Mouse (Mus musculus): ENCODE measurements around the gene Prdm9. TPM values are rescaled to one million over a fixed set of nuclear protein-coding genes. Genes with fewer than 3 reads are reported as not detected.

Gene Prdm9
- total and polyA plus RNA-seq, 2 experiments from 2014 or later, result 0.22 to 1.1 TPM

- no peak for ATAC-seq (ENCODE audit: low FRiP score)
- H3K4me3 ChIP-seq (ENCODE audit: low read depth, low read length), result peak overlapping the region; percentile 47
- DNase-seq (ENCODE audit: low spot score), result no peak
- no peaks in the 10 kb centered on the region for H3K36me3 ChIP-seq (ENCODE audit: insufficient read depth, low read length)
- no peaks in the 10 kb centered on the region for H3K9me3 ChIP-seq (ENCODE audit: low read length)
- no peak overlapping the region for H3K27ac ChIP-seq (ENCODE audit: low read depth, low read length)
- no peaks in the 10 kb centered on the region for H3K27me3 ChIP-seq (ENCODE audit: insufficient read depth, low read length)
- H3K9ac ChIP-seq (replicated peaks; ENCODE audit: low read length, poor library complexity, severe bottlenecking), result 0 out of 2 replicates have a peak overlapping the region, but pooled peaks have one; percentile 39
- H3K4me1 ChIP-seq (ENCODE audit: insufficient read depth, low read length), result no peaks in the 10 kb centered on the region
- WGBS, result 18% methylated on average over 8 of the region's 8 CpGs
- H3K4me2 ChIP-seq (ENCODE audit: low read depth, low read length, poor library complexity, severe bottlenecking), result peak overlapping the region; percentile 98
- TF ChIP-seq CTCF (IDR thresholded peaks at IDR 0.05), result no peak
Observed at GRCm38 (mm10) chr17:15535943-15536342, 28.2 kb downstream of the Prdm9 start.

GRCm38 (mm10) chr17:15535162-15535800 lies 28.9 kb downstream of the Prdm9 start:
- Histone ChIP-seq H3K9ac (replicated peaks; ENCODE audit: low read length, poor library complexity, severe bottlenecking) (no peak overlapping the region), H3K4me2 (ENCODE audit: low read depth, low read length, poor library complexity, severe bottlenecking) (no peak overlapping the region), H3K9me3 (ENCODE audit: low read length) (no peaks in the 10 kb centered on the region), H3K4me1 (ENCODE audit: insufficient read depth, low read length) (no peaks in the 10 kb centered on the region), H3K27ac (ENCODE audit: low read depth, low read length) (no peak overlapping the region), H3K36me3 (ENCODE audit: insufficient read depth, low read length) (no peaks in the 10 kb centered on the region), H3K27me3 (ENCODE audit: insufficient read depth, low read length) (no peaks in the 10 kb centered on the region), H3K4me3 (ENCODE audit: low read depth, low read length) (no peak overlapping the region)
- no peak for ATAC-seq (ENCODE audit: low FRiP score)
- no peak for TF ChIP-seq CTCF (IDR thresholded peaks at IDR 0.05)
- WGBS, result 72% methylated on average over 11 of the region's 11 CpGs
- no peak for DNase-seq (ENCODE audit: low spot score)

DNA sequence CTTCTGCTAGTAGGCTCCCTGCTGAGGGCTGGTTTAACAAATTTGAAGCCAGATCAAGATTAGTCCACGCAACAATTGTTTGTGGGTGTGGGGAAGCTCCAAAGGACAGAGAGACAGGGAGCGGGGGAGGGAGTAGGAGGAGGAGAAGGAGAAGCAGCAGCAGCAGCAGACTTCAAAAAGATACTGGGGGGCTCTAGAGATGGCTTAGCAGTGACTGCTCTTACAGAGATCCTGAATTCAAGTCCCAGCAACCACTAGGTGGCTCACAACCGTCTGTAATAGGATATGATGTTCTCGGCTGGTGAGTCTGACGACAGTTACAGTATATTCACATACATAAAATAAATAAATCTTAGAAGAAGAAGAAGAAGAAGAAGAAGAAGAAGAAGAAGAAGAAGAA lies 34.0 kb downstream of the Prdm9 start:
- Histone ChIP-seq H3K36me3 (ENCODE audit: insufficient read depth, low read length) (no peaks in the 10 kb centered on the region), H3K9ac (replicated peaks; ENCODE audit: low read length, poor library complexity, severe bottlenecking) (no peak overlapping the region), H3K4me1 (ENCODE audit: insufficient read depth, low read length) (peaks cover 4% of the 10 kb centered on the region; the same call in 1 of the 2 replicates), H3K4me2 (ENCODE audit: low read depth, low read length, poor library complexity, severe bottlenecking) (no peak overlapping the region), H3K9me3 (ENCODE audit: low read length) (no peaks in the 10 kb centered on the region), H3K27me3 (ENCODE audit: insufficient read depth, low read length) (no peaks in the 10 kb centered on the region), H3K27ac (ENCODE audit: low read depth, low read length) (no peak overlapping the region), H3K4me3 (ENCODE audit: low read depth, low read length) (no peak overlapping the region)
- WGBS, result 0% methylated on average over 5 of the region's 5 CpGs
- DNase-seq (ENCODE audit: low spot score) (peak; percentile 74), ATAC-seq (ENCODE audit: low FRiP score) (no peak)
- peak; percentile 72 for TF ChIP-seq CTCF (IDR thresholded peaks at IDR 0.05)

- no peak overlapping the region for H3K4me2 ChIP-seq (ENCODE audit: low read depth, low read length, poor library complexity, severe bottlenecking)
- H3K9me3 ChIP-seq (ENCODE audit: low read length), result no peaks in the 10 kb centered on the region
- TF ChIP-seq CTCF (IDR thresholded peaks at IDR 0.05), result no peak
- H3K4me3 ChIP-seq (ENCODE audit: low read depth, low read length), result no peak overlapping the region
- peaks cover 6% of the 10 kb centered on the region; the same call in 1 of the 2 replicates for H3K36me3 ChIP-seq (ENCODE audit: insufficient read depth, low read length)
- no peaks in the 10 kb centered on the region for H3K27me3 ChIP-seq (ENCODE audit: insufficient read depth, low read length)
- ATAC-seq (ENCODE audit: low FRiP score), result no peak
- no peak overlapping the region for H3K9ac ChIP-seq (replicated peaks; ENCODE audit: low read length, poor library complexity, severe bottlenecking)
- WGBS, result 86% methylated on average over 2 of the region's 2 CpGs
- no peak for DNase-seq (ENCODE audit: low spot score)
- no peak overlapping the region for H3K27ac ChIP-seq (ENCODE audit: low read depth, low read length)
- H3K4me1 ChIP-seq (ENCODE audit: insufficient read depth, low read length), result peaks cover 4% of the 10 kb centered on the region; the same call in 1 of the 2 replicates
Observed at GRCm38 (mm10) chr17:15528887-15529286, 35.3 kb downstream of the Prdm9 start.

DNA sequence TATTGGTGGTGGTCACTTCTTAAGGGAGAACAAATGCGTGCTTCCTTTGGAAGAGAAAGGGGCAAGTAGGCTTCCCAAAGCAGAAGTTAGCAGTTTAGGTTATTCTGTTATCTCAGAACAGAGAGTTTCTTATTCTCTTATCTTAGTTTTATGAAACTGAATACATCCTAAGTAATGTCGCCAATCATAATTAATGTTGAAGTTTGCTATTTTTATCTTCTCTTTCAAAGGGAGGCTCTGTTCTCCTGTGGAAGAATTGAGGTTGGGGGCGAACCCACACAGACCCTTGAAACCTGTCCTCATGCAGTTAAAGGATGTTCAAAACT lies 36.4 kb downstream of the Prdm9 start:
- peaks cover 6% of the 10 kb centered on the region; the same call in 1 of the 2 replicates for H3K36me3 ChIP-seq (ENCODE audit: insufficient read depth, low read length)
- peak overlapping the region; percentile 80 for H3K4me2 ChIP-seq (ENCODE audit: low read depth, low read length, poor library complexity, severe bottlenecking)
- no peak overlapping the region for H3K27ac ChIP-seq (ENCODE audit: low read depth, low read length)
- WGBS, result 57% methylated on average over 3 of the region's 3 CpGs
- DNase-seq (ENCODE audit: low spot score), result no peak
- ATAC-seq (ENCODE audit: low FRiP score), result no peak
- H3K9ac ChIP-seq (replicated peaks; ENCODE audit: low read length, poor library complexity, severe bottlenecking), result peak overlapping the region; percentile 79; the same call in 1 of the 2 replicates
- H3K4me3 ChIP-seq (ENCODE audit: low read depth, low read length), result peak overlapping the region; percentile 88
- no peaks in the 10 kb centered on the region for H3K27me3 ChIP-seq (ENCODE audit: insufficient read depth, low read length)
- peaks cover 4% of the 10 kb centered on the region; the same call in 1 of the 2 replicates for H3K4me1 ChIP-seq (ENCODE audit: insufficient read depth, low read length)
- no peak for TF ChIP-seq CTCF (IDR thresholded peaks at IDR 0.05)
- no peaks in the 10 kb centered on the region for H3K9me3 ChIP-seq (ENCODE audit: low read length)

DNA sequence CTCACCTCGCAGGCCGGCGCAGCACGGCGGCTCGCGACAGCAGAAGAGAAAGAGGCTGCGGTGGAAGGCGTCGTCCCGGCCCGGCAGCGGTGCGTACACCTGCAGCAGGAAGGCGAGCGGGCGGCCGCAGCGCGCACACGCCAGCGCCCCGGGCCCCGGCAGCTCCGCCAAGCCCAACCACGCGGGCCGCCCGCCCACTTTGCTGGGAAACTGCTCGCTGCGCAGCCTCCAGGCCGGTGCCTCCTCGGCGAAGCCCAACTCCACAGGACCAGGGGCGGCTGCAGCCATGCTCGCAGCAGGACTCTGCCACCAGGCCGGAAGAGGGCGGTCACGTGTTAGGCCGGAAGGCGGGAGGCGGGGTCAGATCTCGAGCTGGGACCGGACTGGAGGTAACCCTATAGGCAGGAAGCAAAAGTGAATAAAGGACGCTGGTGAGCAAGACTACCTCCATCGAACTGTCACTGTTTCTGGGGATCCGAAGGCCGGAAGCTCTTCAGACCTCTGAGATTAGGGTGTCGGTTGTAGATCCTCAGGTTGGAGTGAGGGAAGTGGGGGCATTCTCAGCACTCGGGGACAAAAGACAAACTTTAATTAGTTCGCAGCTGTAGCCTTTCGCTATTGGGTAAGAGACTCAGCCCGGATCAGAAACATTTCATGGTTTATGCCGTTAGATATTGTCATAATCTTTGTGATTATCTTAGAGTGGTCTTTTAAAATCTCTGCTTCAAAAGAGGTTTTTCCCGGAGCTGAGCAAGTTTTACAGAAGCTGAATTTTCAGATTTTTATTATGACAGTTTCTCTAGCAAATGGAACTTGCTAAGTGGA lies 37.0 kb downstream of the Prdm9 start, which contains the start of gene Pdcd2:
TSS of gene Pdcd2 (minus strand) at position 316 of the 825 bp plus-strand sequence.
- DNase-seq (ENCODE audit: low spot score) (peak; percentile 93), ATAC-seq (ENCODE audit: low FRiP score) (peak; percentile 97)
- WGBS, result 1% methylated on average over 47 of the region's 55 CpGs
- H3K4me1 ChIP-seq (ENCODE audit: insufficient read depth, low read length), result peaks cover 4% of the 10 kb centered on the region; the same call in 1 of the 2 replicates
- H3K27ac ChIP-seq (ENCODE audit: low read depth, low read length), result peak within 1 kb of the TSS; percentile 77
- H3K27me3 ChIP-seq (ENCODE audit: insufficient read depth, low read length), result no peaks in the 10 kb centered on the region
- H3K9me3 ChIP-seq (ENCODE audit: low read length), result no peaks in the 10 kb centered on the region
- peak within 1 kb of the TSS; percentile 79 for H3K9ac ChIP-seq (replicated peaks; ENCODE audit: low read length, poor library complexity, severe bottlenecking)
- peaks cover 9% of the 10 kb centered on the region; the same call in 1 of the 2 replicates for H3K36me3 ChIP-seq (ENCODE audit: insufficient read depth, low read length)
- peak within 1 kb of the TSS; percentile 88 for H3K4me3 ChIP-seq (ENCODE audit: low read depth, low read length)
- H3K4me2 ChIP-seq (ENCODE audit: low read depth, low read length, poor library complexity, severe bottlenecking), result peak within 1 kb of the TSS; percentile 80
- TF ChIP-seq CTCF (IDR thresholded peaks at IDR 0.05), result peak; percentile 58
